Mouse (Mus musculus) bone marrow, adult 2 months (tissue): ENCODE measurements around the gene Rimkla.

Experiments used
- CTCF ChIP-seq: fragments of 200-500 bp; IDR thresholded peaks from 2 replicates; pipeline ENCODE4 v1.5.1; 2011; ENCODE audit warnings: low read length, control low read depth; ENCODE audit not compliant: control insufficient read depth, insufficient read depth
- POLR2A ChIP-seq: fragments of 200-500 bp; IDR thresholded peaks from 2 replicates; pipeline ENCODE4 v1.6.1; 2011; ENCODE audit warnings: low read depth, mild to moderate bottlenecking, control low read depth, low read length, borderline replicate concordance; ENCODE audit not compliant: control insufficient read depth

- TF ChIP-seq POLR2A = no peak
- no peak for TF ChIP-seq CTCF
Measured at GRCm38 (mm10) chr4:119421191-119421590, 71.2 kb downstream of the Rimkla start.
